Mouse (Mus musculus): ENCODE results near the gene Cog5. TPM values are rescaled to one million over a fixed set of nuclear protein-coding genes. Genes with fewer than 3 reads are reported as not detected.

Gene Cog5
- total and polyA plus RNA-seq, 3 experiments: 27.1 to 28.4 TPM; not detected in 1

DNA sequence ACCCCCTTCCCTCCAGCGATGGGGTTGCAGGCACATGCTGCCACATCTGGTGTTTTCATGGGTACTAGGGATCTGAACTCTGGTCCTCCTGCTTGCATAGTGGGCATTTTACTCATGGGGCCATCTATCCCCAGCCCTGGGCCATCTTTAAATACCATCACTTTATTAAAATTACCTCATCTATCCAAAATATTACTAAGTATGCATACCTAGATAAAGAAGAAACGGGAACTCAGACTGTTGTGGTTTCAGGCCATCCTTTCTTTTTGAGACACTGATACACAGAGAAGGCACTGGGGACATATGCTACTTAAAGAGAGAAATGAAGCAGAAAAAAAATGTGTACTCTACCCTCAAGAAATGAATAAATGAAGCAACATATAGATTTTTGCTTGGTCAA is 331.8 kb downstream of the Cog5 start (continued):
- no peak for TF ChIP-seq CHD1 (IDR thresholded peaks at IDR 0.05; ENCODE audit: low read depth, low read length)
- TF ChIP-seq CTCF (IDR thresholded peaks at IDR 0.05 in 2 of 3, conservative IDR thresholded peaks at IDR 0.05 in 1 of 3; ENCODE audit: control insufficient read depth in 1 of 3, insufficient read depth in 1 of 3, low read depth in 2 of 3, low read length in 3 of 3, poor library complexity in 1 of 3, severe bottlenecking in 1 of 3): no peak
- no peak for TF ChIP-seq HCFC1 (IDR thresholded peaks at IDR 0.05; ENCODE audit: low read depth, low read length)
- TF ChIP-seq MAX (IDR thresholded peaks at IDR 0.05; ENCODE audit: low read length): 0 out of 2 replicates have a peak, but pooled peaks have one; percentile 19
- TF ChIP-seq ZKSCAN1 (IDR thresholded peaks at IDR 0.05; ENCODE audit: low read depth, low read length): no peak
- no peak for TF ChIP-seq TCF12 (IDR thresholded peaks at IDR 0.05; ENCODE audit: low read depth, low read length)

Other genes with a start within 250 kb of the Cog5 start
- 5.0 and 5.3 TPM in 2 replicates for gene Cbll1, start 155.3 kb upstream of the Cog5 start, total RNA-seq (2012; rRNA removed)
- gene Cbll1, start 155.3 kb upstream of the Cog5 start, polyA plus RNA-seq (2012; ENCODE audit: insufficient read depth in 1 of 2, insufficient read length in 2 of 2, low read depth in 1 of 2, low replicate concordance in 2 of 2, missing spikeins in 1 of 2): 10 to 100 TPM in 1 of 2 experiments, not detected in 1; 19.8 TPM
- gene Slc26a4, start 94.9 kb upstream of the Cog5 start, total RNA-seq (2012; rRNA removed): 0.04 TPM in 1 of 2 replicates, not detected in the other
- gene Slc26a4, start 94.9 kb upstream of the Cog5 start, polyA plus RNA-seq (2012; ENCODE audit: insufficient read depth in 1 of 2, insufficient read length in 2 of 2, low read depth in 1 of 2, low replicate concordance in 2 of 2, missing spikeins in 1 of 2): not detected
- gene Bcap29, start 20.2 kb upstream of the Cog5 start, total RNA-seq (2012; rRNA removed): 30.9 and 34.0 TPM in 2 replicates
- gene Bcap29, start 20.2 kb upstream of the Cog5 start, polyA plus RNA-seq (2012; ENCODE audit: insufficient read depth in 1 of 2, insufficient read length in 2 of 2, low read depth in 1 of 2, low replicate concordance in 2 of 2, missing spikeins in 1 of 2): 10 to 100 TPM in 1 of 2 experiments, not detected in 1; 63.4 TPM
- gene Dus4l, start within 50 bp of the Cog5 start, total RNA-seq (2012; rRNA removed): 9.6 and 11.9 TPM in 2 replicates
- gene Dus4l, start within 50 bp of the Cog5 start, polyA plus RNA-seq (2012; ENCODE audit: insufficient read depth in 1 of 2, insufficient read length in 2 of 2, low read depth in 1 of 2, low replicate concordance in 2 of 2, missing spikeins in 1 of 2): 10 to 100 TPM in 1 of 2 experiments, not detected in 1; 12.1 TPM
- gene Gpr22, start 59.1 kb downstream of the Cog5 start, total RNA-seq (2012; rRNA removed): not detected in 2 replicates
- gene Gpr22, start 59.1 kb downstream of the Cog5 start, polyA plus RNA-seq (2012; ENCODE audit: insufficient read depth in 1 of 2, insufficient read length in 2 of 2, low read depth in 1 of 2, low replicate concordance in 2 of 2, missing spikeins in 1 of 2): not detected